Mouse (Mus musculus) hindbrain, postnatal 0 days (tissue): ENCODE measurements around the gene Prkag1. TPM values are rescaled to one million over a fixed set of nuclear protein-coding genes. Genes with fewer than 3 reads are reported as not detected.

Experiments
- ATAC-seq: fragments of 200-750 bp; cut with Nextera tagmentation; 2 replicates; pipeline ENCODE4 v1.8.0; 2017; ENCODE audit warnings: mild to moderate bottlenecking, moderate TSS enrichment, moderate library complexity
- DNase-seq: peaks from one replicate; pipeline ENCODE4 v3.0.0-alpha.2; 2015; ENCODE audit warnings: low spot score
- H3K27ac ChIP-seq: fragments of 300-500 bp; sonication (generic); 2 replicates; pipeline ENCODE4 v1.5.1; 2014; ENCODE audit warnings: mild to moderate bottlenecking
- H3K27me3 ChIP-seq: fragments of 300-500 bp; sonication (generic); 2 replicates; pipeline ENCODE4 v1.6.1; 2014; ENCODE audit warnings: low read length, mixed read lengths; ENCODE audit not compliant: insufficient read depth
- H3K36me3 ChIP-seq: fragments of 300-500 bp; sonication (generic); 2 replicates; pipeline ENCODE4 v1.6.1; 2014; ENCODE audit warnings: low read length, mixed read lengths; ENCODE audit not compliant: insufficient read depth
- H3K4me1 ChIP-seq: fragments of 300-500 bp; sonication (generic); 2 replicates; pipeline ENCODE4 v1.6.1; 2014; ENCODE audit warnings: antibody characterized with exemption, low read length, mixed read lengths; ENCODE audit not compliant: insufficient read depth
- H3K4me2 ChIP-seq: fragments of 300-500 bp; sonication (generic); 2 replicates; pipeline ENCODE4 v1.6.1; 2014; ENCODE audit warnings: low read depth, mild to moderate bottlenecking, low read length, moderate library complexity, mixed read lengths
- H3K4me3 ChIP-seq: fragments of 300-500 bp; sonication (generic); 2 replicates; pipeline ENCODE4 v1.5.1; 2014; ENCODE audit warnings: low read length
- H3K9ac ChIP-seq: fragments of 300-500 bp; sonication (generic); replicated peaks from 2 replicates; pipeline ENCODE4 v1.6.1; 2014; ENCODE audit warnings: mild to moderate bottlenecking, low read length, moderate library complexity, mixed read lengths
- H3K9me3 ChIP-seq: fragments of 300-500 bp; sonication (generic); 2 replicates; pipeline ENCODE4 v1.6.1; 2016; ENCODE audit warnings: low read length, mixed read lengths
- CTCF ChIP-seq: IDR thresholded peaks from 2 replicates; pipeline ENCODE4 v1.5.1; 2016; ENCODE audit warnings: antibody characterized with exemption, control low read depth, low read depth
- WGBS: fragments of 180-500 bp; shearing (Covaris S2); extraction: QIAGEN DNeasy Blood & Tissue Kit; methylation state at CpG from one replicate; pipeline ENCODE4 v1.1.7; 2014; 5-methylcytosine and 5-hydroxymethylcytosine counted together
- polyA plus RNA-seq: library from polyadenylated mRNA; unstranded; fragments of >200 nt; fragmentation: Nextera tagmentation; extraction: Ambion mirVana; gene quantifications from 2 replicates; pipeline ENCODE4 v1.2.1, GENCODE M21; 2015
- total RNA-seq: library from RNA; depleted of rRNA; stranded (reverse); fragments of >200 nt; gene quantifications from 2 replicates; pipeline ENCODE4 v1.2.3, GENCODE M21; 2014; rRNA removed

Gene Prkag1
- total and polyA plus RNA-seq, 2 experiments from 2014 or later = 61.1 to 99.4 TPM

GRCm38 (mm10) chr15:98772511-98773211, 58.7 kb downstream of the Prkag1 start:
- Histone ChIP-seq H3K36me3 (no peaks in the 10 kb centered on the region), H3K4me1 (peaks cover 8% of the 10 kb centered on the region; the same call in 1 of the 2 replicates), H3K27me3 (peaks cover 48% of the 10 kb centered on the region), H3K4me2 (peak overlapping the region; percentile 56), H3K9ac (no peak overlapping the region), H3K9me3 (no peaks in the 10 kb centered on the region), H3K4me3 (peak overlapping the region; percentile 28), H3K27ac (no peak overlapping the region)
- DNase-seq = peak; percentile 15
- WGBS = 3% methylated on average over 36 of the region's 36 CpGs
- no peak for TF ChIP-seq CTCF
- no peak for ATAC-seq

- Histone ChIP-seq H3K4me2 (peak overlapping the region; percentile 56), H3K36me3 (no peaks in the 10 kb centered on the region), H3K9ac (no peak overlapping the region), H3K27me3 (peaks cover 41% of the 10 kb centered on the region), H3K27ac (no peak overlapping the region), H3K4me3 (peak overlapping the region; percentile 28), H3K9me3 (no peaks in the 10 kb centered on the region), H3K4me1 (peaks cover 8% of the 10 kb centered on the region; the same call in 1 of the 2 replicates)
- DNase-seq (no peak), ATAC-seq (no peak)
- WGBS = 11% methylated on average over 12 of the region's 12 CpGs
- no peak for TF ChIP-seq CTCF
Observed at GRCm38 (mm10) chr15:98771813-98772425, 59.4 kb downstream of the Prkag1 start.

GRCm38 (mm10) chr15:98768259-98768658, 63.1 kb downstream of the Prkag1 start:
- H3K27me3 ChIP-seq = peaks cover 15% of the 10 kb centered on the region; the same call in 1 of the 2 replicates

GRCm38 (mm10) chr15:98765929-98766328, 65.4 kb downstream of the Prkag1 start:
- H3K4me2 ChIP-seq = no peak overlapping the region
- no peak for TF ChIP-seq CTCF
- H3K9ac ChIP-seq = no peak overlapping the region
- H3K4me3 ChIP-seq = no peak overlapping the region
- ATAC-seq (no peak), DNase-seq (no peak)
- no peaks in the 10 kb centered on the region for H3K9me3 ChIP-seq
- 0 out of 2 replicates have a peak, but pooled peaks cover 2% of the 10 kb centered on the region for H3K36me3 ChIP-seq
- no peak overlapping the region for H3K27ac ChIP-seq
- peaks cover 8% of the 10 kb centered on the region for H3K4me1 ChIP-seq
- 0 out of 2 replicates have a peak, but pooled peaks cover 7% of the 10 kb centered on the region for H3K27me3 ChIP-seq
- WGBS = 45% methylated on average over 4 of the region's 4 CpGs

More at GRCm38 (mm10) chr15:98768259-98768658, 63.1 kb downstream of the Prkag1 start:
- H3K9me3 ChIP-seq = no peaks in the 10 kb centered on the region
- no peak overlapping the region for H3K4me2 ChIP-seq
- no peak overlapping the region for H3K27ac ChIP-seq
- H3K36me3 ChIP-seq = no peaks in the 10 kb centered on the region
- no peak overlapping the region for H3K9ac ChIP-seq
- H3K4me1 ChIP-seq = peaks cover 8% of the 10 kb centered on the region; the same call in 1 of the 2 replicates
- DNase-seq (no peak), ATAC-seq (no peak)
- no peak overlapping the region for H3K4me3 ChIP-seq
- WGBS = 14% methylated on average over 5 of the region's 5 CpGs
- TF ChIP-seq CTCF = no peak

Other genes with a start within 250 kb of the Prkag1 start
- gene Adcy6, start 221.4 kb downstream of the Prkag1 start, total RNA-seq = 35.1 and 43.2 TPM in 2 replicates
- 5.8 and 6.2 TPM in 2 replicates for gene Adcy6, start 221.4 kb downstream of the Prkag1 start, polyA plus RNA-seq
- gene Cacnb3, start 200.7 kb downstream of the Prkag1 start, total RNA-seq = 166 and 183 TPM in 2 replicates
- 75.0 and 83.1 TPM in 2 replicates for gene Cacnb3, start 200.7 kb downstream of the Prkag1 start, polyA plus RNA-seq
- gene Ddx23, start 168.6 kb downstream of the Prkag1 start, total RNA-seq = 52.9 and 68.7 TPM in 2 replicates
- gene Ddx23, start 168.6 kb downstream of the Prkag1 start, polyA plus RNA-seq = 20.1 and 23.4 TPM in 2 replicates
- 22.3 and 26.7 TPM in 2 replicates for gene Rnd1, start 154.1 kb downstream of the Prkag1 start, total RNA-seq
- gene Rnd1, start 154.1 kb downstream of the Prkag1 start, polyA plus RNA-seq = 16.2 and 16.3 TPM in 2 replicates
- gene Ccdc65, start 123.3 kb downstream of the Prkag1 start, total RNA-seq = 2.6 and 3.7 TPM in 2 replicates
- gene Ccdc65, start 123.3 kb downstream of the Prkag1 start, polyA plus RNA-seq = 7.7 and 10.4 TPM in 2 replicates
- 6.4 and 10.6 TPM in 2 replicates for gene Fkbp11, start 103.3 kb downstream of the Prkag1 start, total RNA-seq
- 5.0 and 6.6 TPM in 2 replicates for gene Fkbp11, start 103.3 kb downstream of the Prkag1 start, polyA plus RNA-seq
- gene Arf3, start 68.3 kb downstream of the Prkag1 start, total RNA-seq = 127 TPM in 2 replicates
- 80.7 and 92.9 TPM in 2 replicates for gene Arf3, start 68.3 kb downstream of the Prkag1 start, polyA plus RNA-seq
- gene Wnt10b, start 53.4 kb downstream of the Prkag1 start, total RNA-seq = 1.4 and 4.5 TPM in 2 replicates
- gene Wnt10b, start 53.4 kb downstream of the Prkag1 start, polyA plus RNA-seq = 0.29 TPM in 1 of 2 replicates, not detected in the other
- gene Wnt1, start 41.7 kb downstream of the Prkag1 start, total RNA-seq = 0.05 TPM in 1 of 2 replicates, not detected in the other
- 0.52 and 0.59 TPM in 2 replicates for gene Wnt1, start 41.7 kb downstream of the Prkag1 start, polyA plus RNA-seq
- gene Ddn, start 22.0 kb downstream of the Prkag1 start, total RNA-seq = 2.7 and 6.5 TPM in 2 replicates
- gene Ddn, start 22.0 kb downstream of the Prkag1 start, polyA plus RNA-seq = 0.45 and 0.64 TPM in 2 replicates
- 27.7 and 37.8 TPM in 2 replicates for gene Kmt2d, start 39.7 kb upstream of the Prkag1 start, total RNA-seq
- gene Kmt2d, start 39.7 kb upstream of the Prkag1 start, polyA plus RNA-seq = 7.4 and 7.6 TPM in 2 replicates
- gene Rhebl1, start 63.0 kb upstream of the Prkag1 start, total RNA-seq = 5.8 and 10.2 TPM in 2 replicates
- 25.7 and 26.7 TPM in 2 replicates for gene Rhebl1, start 63.0 kb upstream of the Prkag1 start, polyA plus RNA-seq
- 0.29 and 0.68 TPM in 2 replicates for gene Dhh, start 67.0 kb upstream of the Prkag1 start, total RNA-seq
- gene Dhh, start 67.0 kb upstream of the Prkag1 start, polyA plus RNA-seq = 0.85 and 1.0 TPM in 2 replicates
- gene Lmbr1l, start 86.7 kb upstream of the Prkag1 start, total RNA-seq = 28.7 and 51.0 TPM in 2 replicates
- gene Lmbr1l, start 86.7 kb upstream of the Prkag1 start, polyA plus RNA-seq = 20.0 and 20.9 TPM in 2 replicates
- gene Tuba1b, start 103.0 kb upstream of the Prkag1 start, total RNA-seq = 3,512 and 3,813 TPM in 2 replicates
- 1,613 and 1,711 TPM in 2 replicates for gene Tuba1b, start 103.0 kb upstream of the Prkag1 start, polyA plus RNA-seq
- 1,661 and 1,767 TPM in 2 replicates for gene Gm49450, start 122.0 kb upstream of the Prkag1 start, total RNA-seq
- not detected in 2 replicates for gene Gm49450, start 122.0 kb upstream of the Prkag1 start, polyA plus RNA-seq
- gene Tuba1a, start 122.2 kb upstream of the Prkag1 start, total RNA-seq = 18,723 and 19,179 TPM in 2 replicates
- gene Tuba1a, start 122.2 kb upstream of the Prkag1 start, polyA plus RNA-seq = 11,647 and 12,500 TPM in 2 replicates
- 43.8 and 58.3 TPM in 2 replicates for gene Tuba1c, start 198.4 kb upstream of the Prkag1 start, total RNA-seq
- 24.0 and 24.2 TPM in 2 replicates for gene Tuba1c, start 198.4 kb upstream of the Prkag1 start, polyA plus RNA-seq
- 62.6 and 70.9 TPM in 2 replicates for gene Prph, start 223.7 kb upstream of the Prkag1 start, total RNA-seq
- gene Prph, start 223.7 kb upstream of the Prkag1 start, polyA plus RNA-seq = 50.0 and 53.5 TPM in 2 replicates
- 4.3 and 10.5 TPM in 2 replicates for gene Troap, start 243.1 kb upstream of the Prkag1 start, total RNA-seq
- 4.5 and 6.4 TPM in 2 replicates for gene Troap, start 243.1 kb upstream of the Prkag1 start, polyA plus RNA-seq